Mouse (Mus musculus): ENCODE measurements at regions not wholly inside any gene's neighbourhood (a gene's known extent, or its start where the extent isn't known, plus 50 kb on each side); places are given as distances from the start of the nearest gene placed in this dataset.

- DNase-seq = no peak
These were observed 495.3 kb upstream of the Gm5415 start for GRCm38 (mm10) chr1:33042424-33042823.

DNA sequence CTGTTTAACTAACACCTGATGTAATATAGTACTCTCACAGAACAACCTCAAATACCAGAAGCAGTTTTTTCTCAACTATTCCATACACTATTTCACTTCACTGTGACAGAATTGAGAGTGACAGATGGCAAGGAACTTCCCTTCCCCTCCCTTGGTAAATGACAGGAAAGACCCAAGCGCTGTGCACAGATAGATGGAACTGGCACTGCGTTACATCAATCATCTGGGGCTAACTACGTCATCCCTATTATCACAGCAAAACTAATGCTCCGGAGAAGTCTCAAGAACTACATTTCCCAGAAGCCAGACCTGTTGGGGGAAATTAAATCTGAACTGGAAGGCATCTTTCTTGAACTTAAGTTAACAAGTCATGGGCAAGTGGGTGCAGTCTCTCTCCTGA is 493.6 kb upstream of the Gm5415 start:
- DNase-seq = no peak

DNA sequence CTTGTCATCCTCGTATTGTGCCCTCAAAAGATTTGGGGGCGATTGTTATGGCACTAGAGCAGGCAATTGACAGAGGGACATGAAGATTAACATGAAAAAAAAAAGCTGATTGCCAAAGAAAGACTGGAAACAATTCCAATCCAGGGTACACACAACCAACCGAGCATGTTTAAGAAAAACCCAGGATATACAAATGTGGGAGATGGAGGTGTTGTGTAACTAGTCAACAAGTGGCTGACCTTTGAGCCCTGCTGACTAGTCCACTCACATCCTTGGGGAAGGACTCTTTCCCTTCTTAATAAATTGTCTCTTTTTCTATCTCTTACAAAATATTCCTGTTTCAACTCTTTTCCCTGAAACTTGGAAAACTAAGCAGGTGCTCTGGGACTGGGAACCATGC is 484.9 kb upstream of the Gm5415 start:
- DNase-seq = no peak

- no peak for DNase-seq
These were observed 479.8 kb upstream of the Gm5415 start for GRCm38 (mm10) chr1:33026683-33027415.

DNA sequence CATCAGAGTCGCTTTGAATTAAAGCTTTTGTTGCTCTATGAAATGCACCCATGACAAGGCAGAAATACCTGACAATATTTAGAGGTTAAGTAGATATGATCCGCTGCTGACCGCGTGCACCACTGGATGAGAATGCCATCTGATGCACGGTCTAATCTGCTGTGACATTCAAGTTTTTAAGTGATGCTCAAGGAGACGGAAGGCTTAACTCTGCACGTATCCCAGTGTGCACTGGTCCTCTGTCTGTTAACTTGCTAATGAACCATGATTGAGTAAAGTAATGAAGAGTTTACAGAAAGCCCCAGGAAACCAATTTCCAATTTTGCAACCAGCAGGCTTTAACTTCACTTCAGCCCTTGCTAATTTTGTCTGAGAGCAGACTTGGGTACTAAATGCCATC is 478.3 kb upstream of the Gm5415 start:
- no peak for DNase-seq

- DNase-seq = no peak
These were observed 475.8 kb upstream of the Gm5415 start for GRCm38 (mm10) chr1:33022852-33023251.

GRCm38 (mm10) chr1:33003992-33004391 is 456.9 kb upstream of the Gm5415 start:
- no peak for DNase-seq

- no peak for DNase-seq
These were observed 417.9 kb upstream of the Gm5415 start for GRCm38 (mm10) chr1:32964957-32965356.

GRCm38 (mm10) chr1:32959316-32959715 is 412.2 kb upstream of the Gm5415 start:
- no peak for DNase-seq

DNA sequence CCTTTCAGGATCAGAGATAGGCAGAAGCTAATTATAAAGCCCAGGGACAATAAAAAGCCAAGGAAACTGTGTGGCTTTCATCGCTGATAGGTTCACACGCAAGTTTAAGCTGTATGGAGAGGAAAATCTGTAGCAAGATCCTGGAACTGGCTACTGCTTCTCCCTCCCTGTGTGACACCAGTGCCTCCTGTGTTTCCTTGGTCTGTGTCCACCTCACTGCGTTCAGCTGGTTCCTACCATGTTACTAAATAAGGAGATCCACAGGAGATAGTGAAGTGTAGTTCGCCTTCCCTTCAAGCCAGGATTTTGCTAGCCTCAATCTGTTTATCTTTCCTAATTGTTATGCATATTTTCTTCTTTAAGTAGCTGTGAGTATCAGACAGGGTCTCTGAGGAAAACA is 399.2 kb upstream of the Gm5415 start:
- no peak for DNase-seq

DNA sequence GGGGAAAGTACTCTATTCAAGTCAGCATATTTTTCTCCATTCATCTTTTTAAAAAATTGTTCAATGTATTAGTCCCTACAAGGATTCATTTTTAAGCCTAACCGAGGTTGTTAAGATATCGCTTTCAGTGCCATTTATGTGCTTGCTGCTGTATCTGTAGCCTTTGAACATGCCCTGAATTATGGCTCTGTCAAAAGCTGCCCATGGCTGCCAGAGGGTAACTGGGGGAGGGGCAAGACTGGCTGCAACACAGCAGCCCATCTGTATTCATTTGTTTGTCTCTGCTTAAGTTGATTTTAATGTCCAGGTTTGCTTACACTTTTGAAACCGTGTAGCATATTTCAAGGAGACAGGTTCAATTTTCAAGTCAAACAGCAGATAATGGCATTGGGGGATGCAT is 383.3 kb upstream of the Gm5415 start:
- no peak for DNase-seq

DNA sequence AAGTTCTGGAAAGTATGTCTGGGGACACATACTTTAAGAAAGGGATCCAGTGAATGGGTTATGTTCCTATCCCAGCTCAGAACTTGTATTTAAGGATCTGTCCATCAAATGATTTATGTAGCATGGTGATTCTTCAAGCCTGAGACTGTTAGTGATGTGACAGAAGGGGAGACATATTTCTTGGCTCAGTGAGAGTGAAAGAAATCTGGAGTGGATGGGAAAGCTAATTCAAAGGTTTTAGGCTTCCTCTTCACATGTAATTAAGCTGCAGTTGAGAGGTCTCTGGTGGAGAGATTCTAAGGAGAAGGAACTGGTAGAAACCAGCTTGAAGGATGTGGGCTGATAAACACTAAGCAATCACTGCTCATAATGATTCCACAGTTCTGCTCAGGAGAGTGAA is 355.3 kb upstream of the Gm5415 start:
- no peak for DNase-seq

- DNase-seq = no peak
These were observed 340.6 kb upstream of the Gm5415 start for GRCm38 (mm10) chr1:32887728-32888127.

- peak; percentile 7 for DNase-seq
These were observed 325.8 kb upstream of the Gm5415 start for GRCm38 (mm10) chr1:32872920-32873319.

DNA sequence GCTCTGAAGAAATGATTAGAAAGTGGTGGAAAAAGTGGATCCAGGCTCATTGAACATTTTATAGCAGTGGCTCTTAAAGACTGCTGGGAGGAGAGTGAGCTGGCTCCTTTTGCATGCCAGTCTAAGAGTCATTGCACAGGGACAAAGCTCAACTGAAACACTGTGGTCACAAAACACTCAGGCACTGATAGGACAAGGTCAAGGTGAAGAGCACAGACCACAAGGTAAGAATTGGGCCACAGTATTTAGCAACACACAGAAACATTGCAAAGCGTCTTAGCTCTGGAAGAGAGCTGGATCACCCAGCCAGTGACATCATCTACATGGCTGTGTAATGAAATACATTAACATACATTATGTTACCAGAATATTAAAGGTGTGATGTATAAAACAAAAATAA is 319.0 kb upstream of the Gm5415 start:
- DNase-seq = no peak

- DNase-seq = no peak
These were observed 310.9 kb upstream of the Gm5415 start for GRCm38 (mm10) chr1:32858040-32858439.

Data from right cerebral cortex, adult 18-20 months (tissue).